Mouse (Mus musculus): ENCODE results near the gene Ppl.

Gene Ppl

GRCm38 (mm10) chr16:5036649-5037234 is 95.5 kb downstream of the Ppl start:
- no peak for DNase-seq (ENCODE audit: low read depth, low spot score)
